Mouse (Mus musculus) adipose tissue, adult 10 weeks (tissue): Measurements from ENCODE around the gene Stag3. TPM values are rescaled to one million over a fixed set of nuclear protein-coding genes. Genes with fewer than 3 reads are reported as not detected.

Source experiments
- polyA plus RNA-seq: library from polyadenylated mRNA; stranded (reverse); fragments of 350-450 nt; fragmentation: Illumina TruSeq; extraction: RNeasy Lipid Tissue Mini Kit (QIAGEN cat#74804); gene quantifications from one replicate; pipeline ENCODE4 v1.2.3, GENCODE M21; 2014; ENCODE audit warnings: low read depth, low replicate concordance

Gene Stag3
- 10.9 TPM for polyA plus RNA-seq

GRCm38 (mm10) chr5:138279585-138280424 lies at the start of gene Stag3, which contains the start of the genes Gm43720 and Gpc2:
Stag3 (plus strand) TSS chr5:138280240.
Gm43720 (minus strand) TSS chr5:138279958.
Gpc2 (minus strand) TSS chr5:138280005.

GRCm38 (mm10) chr5:138255353-138256093 lies 24.5 kb upstream of the Stag3 start, which contains the start of gene Lamtor4:
Lamtor4 (plus strand) TSS chr5:138255482.

GRCm38 (mm10) chr5:138263260-138264206 lies 16.5 kb upstream of the Stag3 start, which contains the start of gene BC037034:
BC037034 (minus strand) TSS chr5:138264033.

GRCm38 (mm10) chr5:138272409-138272923 lies 7.6 kb upstream of the Stag3 start, which contains the start of gene Gal3st4:
Gal3st4 (minus strand) TSS chr5:138272840.

DNA sequence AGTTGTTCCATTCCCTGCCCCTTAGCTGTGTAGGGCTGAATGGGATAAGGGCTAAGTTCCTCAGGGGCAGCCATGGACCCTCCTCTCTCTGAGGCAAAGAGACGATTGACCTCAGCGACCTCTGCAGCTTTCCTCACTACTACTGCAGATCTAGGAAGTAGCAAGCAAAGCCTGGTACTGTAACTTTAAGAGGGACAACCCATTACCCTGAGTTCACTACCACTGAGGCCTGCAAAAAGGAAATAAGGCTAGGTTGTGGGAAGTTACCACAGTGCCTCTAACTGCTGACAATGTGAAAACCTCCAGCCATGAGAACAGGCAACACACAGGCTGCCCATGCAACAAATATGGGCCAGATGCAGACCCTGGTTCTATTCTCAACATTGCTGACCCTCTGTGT lies 61.6 kb downstream of the Stag3 start, which contains the start of gene Pvrig:
Gene Pvrig, plus strand, starts transcription at position 301 of the 400 bp plus-strand sequence.

Other genes starting within 250 kb of the Stag3 start
- not detected for gene Smok3c, start 227.0 kb upstream of the Stag3 start, polyA plus RNA-seq
- gene Zkscan1, start 195.2 kb upstream of the Stag3 start, polyA plus RNA-seq = 11.2 TPM
- gene Zscan21, start 163.3 kb upstream of the Stag3 start, polyA plus RNA-seq = 19.0 TPM
- 6.9 TPM for gene Zfp113, start 124.5 kb upstream of the Stag3 start, polyA plus RNA-seq
- gene Cops6, start 119.2 kb upstream of the Stag3 start, polyA plus RNA-seq = 124 TPM
- 26.6 TPM for gene Ap4m1, start 108.2 kb upstream of the Stag3 start, polyA plus RNA-seq
- gene Mcm7, start 107.8 kb upstream of the Stag3 start, polyA plus RNA-seq = 26.1 TPM
- gene Taf6, start 92.8 kb upstream of the Stag3 start, polyA plus RNA-seq = 29.0 TPM
- 20.6 TPM for gene Cnpy4, start 92.8 kb upstream of the Stag3 start, polyA plus RNA-seq
- gene Mblac1, start 85.9 kb upstream of the Stag3 start, polyA plus RNA-seq = 5.7 TPM
- gene Nxpe5, start 54.3 kb upstream of the Stag3 start, polyA plus RNA-seq = 22.5 TPM
- 169 TPM for gene Lamtor4, start 24.8 kb upstream of the Stag3 start, polyA plus RNA-seq
- gene BC037034, start 16.2 kb upstream of the Stag3 start, polyA plus RNA-seq = 57.0 TPM
- gene Gal3st4, start 7.4 kb upstream of the Stag3 start, polyA plus RNA-seq = 36.2 TPM
- gene Gm43720, start 282 bp upstream of the Stag3 start, polyA plus RNA-seq = 1.8 TPM
- 11.8 TPM for gene Gpc2, start 235 bp upstream of the Stag3 start, polyA plus RNA-seq
- 0.30 TPM for gene Pvrig, start 61.7 kb downstream of the Stag3 start, polyA plus RNA-seq
- gene Zfp157, start 161.2 kb downstream of the Stag3 start, polyA plus RNA-seq = 6.9 TPM